Mouse (Mus musculus): ENCODE results near the gene Lrrc18. TPM values are rescaled to one million over a fixed set of nuclear protein-coding genes. Genes with fewer than 3 reads are reported as not detected.
A peak's percentile ranks its signal among the peaks of the same experiment; 100 is the strongest.

Lrrc18 gene
- polyA plus RNA-seq, 1 experiment: not detected

GRCm38 (mm10) chr14:32986659-32987058 lies 4.5 kb upstream of the Lrrc18 start:
- no peak overlapping the region for H3K27ac ChIP-seq (ENCODE audit: insufficient read depth, low read length)
- no peak for TF ChIP-seq POLR2A (IDR thresholded peaks at IDR 0.05; ENCODE audit: low read depth, low read length)
- no peak for TF ChIP-seq CTCF (IDR thresholded peaks at IDR 0.05; ENCODE audit: borderline replicate concordance, insufficient read depth, low read length)
- H3K4me1 ChIP-seq (ENCODE audit: control insufficient read depth, insufficient read depth, low read length): no peaks in the 10 kb centered on the region
- no peak overlapping the region for H3K4me3 ChIP-seq (ENCODE audit: insufficient read depth, low read length)

- no peak overlapping the region for H3K4me3 ChIP-seq (ENCODE audit: insufficient read depth, low read length)
- no peak for TF ChIP-seq CTCF (IDR thresholded peaks at IDR 0.05; ENCODE audit: borderline replicate concordance, insufficient read depth, low read length)
- TF ChIP-seq POLR2A (IDR thresholded peaks at IDR 0.05; ENCODE audit: low read depth, low read length): no peak
- 0 out of 2 replicates have a peak, but pooled peaks cover 3% of the 10 kb centered on the region for H3K4me1 ChIP-seq (ENCODE audit: control insufficient read depth, insufficient read depth, low read length)
- no peak overlapping the region for H3K27ac ChIP-seq (ENCODE audit: insufficient read depth, low read length)
Observed at GRCm38 (mm10) chr14:32994954-32995636, 3.9 kb downstream of the Lrrc18 start.

- Histone ChIP-seq H3K4me3 (ENCODE audit: insufficient read depth, low read length) (no peak overlapping the region), H3K27ac (ENCODE audit: insufficient read depth, low read length) (no peak overlapping the region), H3K4me1 (ENCODE audit: control insufficient read depth, insufficient read depth, low read length) (0 out of 2 replicates have a peak, but pooled peaks cover 3% of the 10 kb centered on the region)
- no peak for TF ChIP-seq CTCF (IDR thresholded peaks at IDR 0.05; ENCODE audit: borderline replicate concordance, insufficient read depth, low read length)
- no peak for TF ChIP-seq POLR2A (IDR thresholded peaks at IDR 0.05; ENCODE audit: low read depth, low read length)
Observed at GRCm38 (mm10) chr14:32999511-32999910, 8.3 kb downstream of the Lrrc18 start.

GRCm38 (mm10) chr14:33000112-33000979 lies 9.2 kb downstream of the Lrrc18 start:
- Histone ChIP-seq H3K4me3 (ENCODE audit: insufficient read depth, low read length) (no peak overlapping the region), H3K27ac (ENCODE audit: insufficient read depth, low read length) (no peak overlapping the region), H3K4me1 (ENCODE audit: control insufficient read depth, insufficient read depth, low read length) (0 out of 2 replicates have a peak, but pooled peaks cover under 1% of the 10 kb centered on the region)
- TF ChIP-seq POLR2A (IDR thresholded peaks at IDR 0.05; ENCODE audit: low read depth, low read length) (no peak), CTCF (IDR thresholded peaks at IDR 0.05; ENCODE audit: borderline replicate concordance, insufficient read depth, low read length) (no peak)

- Histone ChIP-seq H3K27ac (ENCODE audit: insufficient read depth, low read length) (no peak overlapping the region), H3K4me3 (ENCODE audit: insufficient read depth, low read length) (no peak overlapping the region), H3K4me1 (ENCODE audit: control insufficient read depth, insufficient read depth, low read length) (no peaks in the 10 kb centered on the region)
- TF ChIP-seq POLR2A (IDR thresholded peaks at IDR 0.05; ENCODE audit: low read depth, low read length): no peak
Observed at GRCm38 (mm10) chr14:33005114-33005513, 13.9 kb downstream of the Lrrc18 start.

- Histone ChIP-seq H3K4me1 (ENCODE audit: control insufficient read depth, insufficient read depth, low read length) (no peaks in the 10 kb centered on the region), H3K27ac (ENCODE audit: insufficient read depth, low read length) (no peak overlapping the region), H3K4me3 (ENCODE audit: insufficient read depth, low read length) (no peak overlapping the region)
- no peak for TF ChIP-seq CTCF (IDR thresholded peaks at IDR 0.05; ENCODE audit: borderline replicate concordance, insufficient read depth, low read length)
Observed at GRCm38 (mm10) chr14:33007638-33008037, 16.5 kb downstream of the Lrrc18 start.

- Histone ChIP-seq H3K4me3 (ENCODE audit: insufficient read depth, low read length) (no peak overlapping the region), H3K27ac (ENCODE audit: insufficient read depth, low read length) (peak overlapping the region; percentile 59; the same call in 1 of the 2 replicates)
- TF ChIP-seq CTCF (IDR thresholded peaks at IDR 0.05; ENCODE audit: borderline replicate concordance, insufficient read depth, low read length) (no peak), POLR2A (IDR thresholded peaks at IDR 0.05; ENCODE audit: low read depth, low read length) (no peak)
Observed at GRCm38 (mm10) chr14:33019050-33019449, 27.9 kb downstream of the Lrrc18 start.

GRCm38 (mm10) chr14:33019606-33020005 lies 28.4 kb downstream of the Lrrc18 start:
- peak overlapping the region; percentile 59 for H3K27ac ChIP-seq (ENCODE audit: insufficient read depth, low read length)
- TF ChIP-seq CTCF (IDR thresholded peaks at IDR 0.05; ENCODE audit: borderline replicate concordance, insufficient read depth, low read length) (no peak), POLR2A (IDR thresholded peaks at IDR 0.05; ENCODE audit: low read depth, low read length) (no peak)
- H3K4me3 ChIP-seq (ENCODE audit: insufficient read depth, low read length): no peak overlapping the region
- no peaks in the 10 kb centered on the region for H3K4me1 ChIP-seq (ENCODE audit: control insufficient read depth, insufficient read depth, low read length)

More at GRCm38 (mm10) chr14:33019050-33019449, 27.9 kb downstream of the Lrrc18 start:
- no peaks in the 10 kb centered on the region for H3K4me1 ChIP-seq (ENCODE audit: control insufficient read depth, insufficient read depth, low read length)

- H3K27ac ChIP-seq (ENCODE audit: insufficient read depth, low read length): no peak overlapping the region
- TF ChIP-seq CTCF (IDR thresholded peaks at IDR 0.05; ENCODE audit: borderline replicate concordance, insufficient read depth, low read length) (no peak), POLR2A (IDR thresholded peaks at IDR 0.05; ENCODE audit: low read depth, low read length) (no peak)
Observed at GRCm38 (mm10) chr14:33030849-33031248, 39.7 kb downstream of the Lrrc18 start.

GRCm38 (mm10) chr14:33033424-33033823 lies 42.2 kb downstream of the Lrrc18 start:
- TF ChIP-seq CTCF (IDR thresholded peaks at IDR 0.05; ENCODE audit: borderline replicate concordance, insufficient read depth, low read length): peak; percentile 58; the same call in 1 of the 2 replicates
- no peak for TF ChIP-seq POLR2A (IDR thresholded peaks at IDR 0.05; ENCODE audit: low read depth, low read length)
- no peak overlapping the region for H3K27ac ChIP-seq (ENCODE audit: insufficient read depth, low read length)
- no peaks in the 10 kb centered on the region for H3K4me1 ChIP-seq (ENCODE audit: control insufficient read depth, insufficient read depth, low read length)
- H3K4me3 ChIP-seq (ENCODE audit: insufficient read depth, low read length): no peak overlapping the region

More at GRCm38 (mm10) chr14:33030849-33031248, 39.7 kb downstream of the Lrrc18 start:
- Histone ChIP-seq H3K4me3 (ENCODE audit: insufficient read depth, low read length) (no peak overlapping the region), H3K4me1 (ENCODE audit: control insufficient read depth, insufficient read depth, low read length) (no peaks in the 10 kb centered on the region)

Measured in embryonic fibroblast, embryonic 13.5 days (primary cell).